Mouse (Mus musculus) midbrain, embryonic 11.5 days (tissue): ENCODE data around the gene Cfap65. TPM values are rescaled to one million over a fixed set of nuclear protein-coding genes. Genes with fewer than 3 reads are reported as not detected.

Experiments used
- ATAC-seq: fragments of 200-750 bp; cut with Nextera tagmentation; 2 replicates; pipeline ENCODE4 v1.8.0; 2017; ENCODE audit warnings: moderate TSS enrichment, moderate library complexity; ENCODE audit not compliant: low FRiP score
- DNase-seq: peaks from one replicate; pipeline ENCODE4 v3.0.0; 2015; ENCODE audit warnings: low spot score; ENCODE audit errors: missing footprints
- H3K27ac ChIP-seq: fragments of 300-500 bp; sonication (generic); 2 replicates; pipeline ENCODE4 v1.5.1; 2014; ENCODE audit warnings: low read depth, low read length
- H3K27me3 ChIP-seq: fragments of 300-500 bp; sonication (generic); 2 replicates; pipeline ENCODE4 v1.6.1; 2014; ENCODE audit warnings: mild to moderate bottlenecking, low read length, moderate library complexity, mixed read lengths; ENCODE audit not compliant: control insufficient read depth, insufficient read depth
- H3K36me3 ChIP-seq: fragments of 300-500 bp; sonication (generic); 2 replicates; pipeline ENCODE4 v1.6.1; 2014; ENCODE audit warnings: mild to moderate bottlenecking, low read length, moderate library complexity, mixed read lengths; ENCODE audit not compliant: control insufficient read depth, insufficient read depth
- H3K4me1 ChIP-seq: fragments of 300-500 bp; sonication (generic); 2 replicates; pipeline ENCODE4 v1.6.1; 2014; ENCODE audit warnings: low read length; ENCODE audit not compliant: control insufficient read depth, insufficient read depth
- H3K4me2 ChIP-seq: fragments of 300-500 bp; sonication (generic); 2 replicates; pipeline ENCODE4 v1.6.1; 2014; ENCODE audit warnings: mild to moderate bottlenecking, moderate library complexity
- H3K4me3 ChIP-seq: fragments of 300-500 bp; sonication (generic); 2 replicates; pipeline ENCODE4 v1.5.1; 2014; ENCODE audit warnings: low read depth, low read length
- H3K9ac ChIP-seq: fragments of 300-500 bp; sonication (generic); 2 replicates; pipeline ENCODE4 v1.6.1; 2014; ENCODE audit warnings: low read length
- H3K9me3 ChIP-seq: fragments of 300-500 bp; sonication (generic); 2 replicates; pipeline ENCODE4 v1.6.1; 2016; ENCODE audit warnings: low read length; ENCODE audit not compliant: control insufficient read depth
- WGBS: fragments of 180-500 bp; shearing (Covaris S2); extraction: QIAGEN DNeasy Blood & Tissue Kit; methylation state at CpG from one replicate; pipeline ENCODE4 v1.1.7; 2014; 5-methylcytosine and 5-hydroxymethylcytosine counted together
- polyA plus RNA-seq: library from polyadenylated mRNA; unstranded; fragments of >200 nt; fragmentation: Nextera tagmentation; extraction: Ambion mirVana; gene quantifications from 2 replicates; pipeline ENCODE4 v1.2.1, GENCODE M21; 2014

The Cfap65 gene
- polyA plus RNA-seq, 1 experiment from 2014 or later = 0.04 TPM

GRCm38 (mm10) chr1:74947986-74948670, 12.7 kb upstream of the Cfap65 start:
- H3K4me1 ChIP-seq = peaks cover 16% of the 10 kb centered on the region
- no peaks in the 10 kb centered on the region for H3K9me3 ChIP-seq
- H3K9ac ChIP-seq = peak overlapping the region; percentile 43; the same call in 1 of the 2 replicates
- peaks cover 68% of the 10 kb centered on the region for H3K27me3 ChIP-seq
- H3K4me2 ChIP-seq = peak overlapping the region; percentile 48
- DNase-seq = peak; percentile 93
- H3K27ac ChIP-seq = no peak overlapping the region
- no peaks in the 10 kb centered on the region for H3K36me3 ChIP-seq
- 2% methylated on average over 39 of the region's 41 CpGs for WGBS
- H3K4me3 ChIP-seq = peak overlapping the region; percentile 26
- 0 out of 2 replicates have a peak, but pooled peaks have one; percentile 25 for ATAC-seq

- no peaks in the 10 kb centered on the region for H3K9me3 ChIP-seq
- no peaks in the 10 kb centered on the region for H3K36me3 ChIP-seq
- no peak overlapping the region for H3K4me2 ChIP-seq
- H3K9ac ChIP-seq = no peak overlapping the region
- H3K27ac ChIP-seq = no peak overlapping the region
- H3K4me1 ChIP-seq = no peaks in the 10 kb centered on the region
- DNase-seq = peak; percentile 69
- peaks cover 9% of the 10 kb centered on the region for H3K27me3 ChIP-seq
- WGBS = 60% methylated on average over 12 of the region's 12 CpGs
- ATAC-seq = no peak
- H3K4me3 ChIP-seq = no peak overlapping the region
Measured at GRCm38 (mm10) chr1:74941651-74942360, 6.4 kb upstream of the Cfap65 start.

GRCm38 (mm10) chr1:74939762-74940161, 4.4 kb upstream of the Cfap65 start:
- H3K9me3 ChIP-seq = no peaks in the 10 kb centered on the region
- ATAC-seq (no peak), DNase-seq (peak; percentile 78)
- H3K27me3 ChIP-seq = no peaks in the 10 kb centered on the region
- H3K4me2 ChIP-seq = no peak overlapping the region
- no peak overlapping the region for H3K4me3 ChIP-seq
- no peak overlapping the region for H3K27ac ChIP-seq
- 4% methylated on average over 3 of the region's 3 CpGs for WGBS
- H3K9ac ChIP-seq = no peak overlapping the region
- no peaks in the 10 kb centered on the region for H3K4me1 ChIP-seq
- H3K36me3 ChIP-seq = no peaks in the 10 kb centered on the region

GRCm38 (mm10) chr1:74936221-74936830, 927 bp upstream of the Cfap65 start:
- Histone ChIP-seq H3K4me2 (no peak overlapping the region), H3K9ac (no peak overlapping the region), H3K36me3 (no peaks in the 10 kb centered on the region), H3K27me3 (no peaks in the 10 kb centered on the region), H3K4me3 (no peak overlapping the region), H3K27ac (no peak overlapping the region), H3K9me3 (no peaks in the 10 kb centered on the region), H3K4me1 (no peaks in the 10 kb centered on the region)
- ATAC-seq = no peak
- WGBS = 38% methylated on average over 12 of the region's 12 CpGs
- peak; percentile 76 for DNase-seq

- 87% methylated on average over 9 of the region's 9 CpGs for WGBS
- Histone ChIP-seq H3K27ac (no peak overlapping the region), H3K36me3 (no peaks in the 10 kb centered on the region), H3K4me1 (no peaks in the 10 kb centered on the region), H3K9me3 (no peaks in the 10 kb centered on the region), H3K4me2 (no peak overlapping the region), H3K27me3 (no peaks in the 10 kb centered on the region), H3K4me3 (no peak overlapping the region), H3K9ac (no peak overlapping the region)
- ATAC-seq = no peak
- peak; percentile 39 for DNase-seq
Measured at GRCm38 (mm10) chr1:74927621-74928296, 7.6 kb downstream of the Cfap65 start.

GRCm38 (mm10) chr1:74926721-74927120, 8.7 kb downstream of the Cfap65 start:
- H3K27me3 ChIP-seq = no peaks in the 10 kb centered on the region
- no peaks in the 10 kb centered on the region for H3K4me1 ChIP-seq
- H3K36me3 ChIP-seq = no peaks in the 10 kb centered on the region
- H3K27ac ChIP-seq = no peak overlapping the region
- no peaks in the 10 kb centered on the region for H3K9me3 ChIP-seq
- H3K4me2 ChIP-seq = no peak overlapping the region
- no peak for ATAC-seq
- H3K4me3 ChIP-seq = no peak overlapping the region
- 34% methylated on average over 6 of the region's 6 CpGs for WGBS
- H3K9ac ChIP-seq = no peak overlapping the region
- DNase-seq = peak; percentile 90

GRCm38 (mm10) chr1:74924464-74924863, 10.9 kb downstream of the Cfap65 start:
- Histone ChIP-seq H3K36me3 (no peaks in the 10 kb centered on the region), H3K9me3 (no peaks in the 10 kb centered on the region), H3K27ac (no peak overlapping the region), H3K4me3 (no peak overlapping the region), H3K27me3 (no peaks in the 10 kb centered on the region), H3K4me2 (no peak overlapping the region), H3K9ac (no peak overlapping the region), H3K4me1 (no peaks in the 10 kb centered on the region)
- no peak for ATAC-seq
- WGBS = 69% methylated on average over 4 of the region's 4 CpGs
- no peak for DNase-seq

- Histone ChIP-seq H3K9ac (no peak overlapping the region), H3K9me3 (no peaks in the 10 kb centered on the region), H3K4me3 (no peak overlapping the region), H3K27ac (no peak overlapping the region), H3K27me3 (no peaks in the 10 kb centered on the region), H3K36me3 (no peaks in the 10 kb centered on the region), H3K4me1 (no peaks in the 10 kb centered on the region), H3K4me2 (no peak overlapping the region)
- 23% methylated on average over 13 of the region's 13 CpGs for WGBS
- peak; percentile 89 for DNase-seq
- ATAC-seq = no peak
Measured at GRCm38 (mm10) chr1:74915706-74916105, 19.7 kb downstream of the Cfap65 start.
